Mouse (Mus musculus): ENCODE measurements around the gene Hesx1. TPM values are rescaled to one million over a fixed set of nuclear protein-coding genes. Genes with fewer than 3 reads are reported as not detected.

Gene Hesx1
- polyA plus RNA-seq, 1 experiment from 2014 or later: 1.9 TPM

GRCm38 (mm10) chr14:26981021-26981420 lies 13.2 kb upstream of the Hesx1 start:
- no peak for DNase-seq (ENCODE audit: low spot score)
- H3K36me3 ChIP-seq (ENCODE audit: insufficient read depth, low read length): no peaks in the 10 kb centered on the region
- no peak overlapping the region for H3K4me2 ChIP-seq (ENCODE audit: low read length)
- H3K9ac ChIP-seq (ENCODE audit: low read depth, low read length): no peak overlapping the region
- no peak for TF ChIP-seq CTCF (IDR thresholded peaks at IDR 0.05; ENCODE audit: low read depth)
- H3K4me1 ChIP-seq (replicated peaks; ENCODE audit: insufficient read depth, low read length): no peaks in the 10 kb centered on the region
- no peak for ATAC-seq (replicated peaks; ENCODE audit: low FRiP score, low read depth)
- no peak overlapping the region for H3K27ac ChIP-seq
- no peak overlapping the region for H3K4me3 ChIP-seq (replicated peaks; ENCODE audit: low read depth, low read length)
- no peaks in the 10 kb centered on the region for H3K27me3 ChIP-seq (ENCODE audit: insufficient read depth, low read length)
- WGBS: 94% methylated on average over 8 of the region's 8 CpGs
- H3K9me3 ChIP-seq (replicated peaks; ENCODE audit: low read length): no peaks in the 10 kb centered on the region

- no peak for DNase-seq (ENCODE audit: low spot score)
Observed at GRCm38 (mm10) chr14:26981494-26982149, 12.6 kb upstream of the Hesx1 start.

GRCm38 (mm10) chr14:26982150-26982530 lies 12.1 kb upstream of the Hesx1 start:
- Histone ChIP-seq H3K27ac (no peak overlapping the region), H3K9ac (ENCODE audit: low read depth, low read length) (no peak overlapping the region), H3K4me1 (replicated peaks; ENCODE audit: insufficient read depth, low read length) (no peaks in the 10 kb centered on the region), H3K36me3 (ENCODE audit: insufficient read depth, low read length) (no peaks in the 10 kb centered on the region), H3K4me2 (ENCODE audit: low read length) (no peak overlapping the region), H3K4me3 (replicated peaks; ENCODE audit: low read depth, low read length) (no peak overlapping the region), H3K27me3 (ENCODE audit: insufficient read depth, low read length) (no peaks in the 10 kb centered on the region), H3K9me3 (replicated peaks; ENCODE audit: low read length) (no peaks in the 10 kb centered on the region)
- DNase-seq (ENCODE audit: low spot score): no peak
- no peak for ATAC-seq (replicated peaks; ENCODE audit: low FRiP score, low read depth)
- no peak for TF ChIP-seq CTCF (IDR thresholded peaks at IDR 0.05; ENCODE audit: low read depth)
- 80% methylated on average over 5 of the region's 5 CpGs for WGBS

More at GRCm38 (mm10) chr14:26981494-26982149, 12.6 kb upstream of the Hesx1 start:
- Histone ChIP-seq H3K9me3 (replicated peaks; ENCODE audit: low read length) (no peaks in the 10 kb centered on the region), H3K4me1 (replicated peaks; ENCODE audit: insufficient read depth, low read length) (no peaks in the 10 kb centered on the region), H3K9ac (ENCODE audit: low read depth, low read length) (no peak overlapping the region), H3K4me3 (replicated peaks; ENCODE audit: low read depth, low read length) (no peak overlapping the region), H3K4me2 (ENCODE audit: low read length) (no peak overlapping the region), H3K27ac (no peak overlapping the region), H3K36me3 (ENCODE audit: insufficient read depth, low read length) (no peaks in the 10 kb centered on the region), H3K27me3 (ENCODE audit: insufficient read depth, low read length) (no peaks in the 10 kb centered on the region)
- TF ChIP-seq CTCF (IDR thresholded peaks at IDR 0.05; ENCODE audit: low read depth): peak; percentile 63
- no peak for ATAC-seq (replicated peaks; ENCODE audit: low FRiP score, low read depth)
- WGBS: 75% methylated on average over 5 of the region's 5 CpGs

- H3K4me1 ChIP-seq (replicated peaks; ENCODE audit: insufficient read depth, low read length): peaks cover 3% of the 10 kb centered on the region; the same call in 1 of the 2 replicates
- peak; percentile 65 for TF ChIP-seq CTCF (IDR thresholded peaks at IDR 0.05; ENCODE audit: low read depth)
- 77% methylated on average over 2 of the region's 2 CpGs for WGBS
- H3K9ac ChIP-seq (ENCODE audit: low read depth, low read length): no peak overlapping the region
- no peak overlapping the region for H3K4me2 ChIP-seq (ENCODE audit: low read length)
- H3K36me3 ChIP-seq (ENCODE audit: insufficient read depth, low read length): no peaks in the 10 kb centered on the region
- H3K27me3 ChIP-seq (ENCODE audit: insufficient read depth, low read length): no peaks in the 10 kb centered on the region
- H3K9me3 ChIP-seq (replicated peaks; ENCODE audit: low read length): no peaks in the 10 kb centered on the region
- no peak for DNase-seq (ENCODE audit: low spot score)
- H3K4me3 ChIP-seq (replicated peaks; ENCODE audit: low read depth, low read length): no peak overlapping the region
- no peak for ATAC-seq (replicated peaks; ENCODE audit: low FRiP score, low read depth)
- no peak overlapping the region for H3K27ac ChIP-seq
Observed at GRCm38 (mm10) chr14:26988694-26989093, 5.5 kb upstream of the Hesx1 start.

GRCm38 (mm10) chr14:26991622-26992021 lies 2.6 kb upstream of the Hesx1 start:
- peak; percentile 80 for DNase-seq (ENCODE audit: low spot score)
- Histone ChIP-seq H3K4me1 (replicated peaks; ENCODE audit: insufficient read depth, low read length) (peaks cover 8% of the 10 kb centered on the region), H3K4me2 (ENCODE audit: low read length) (no peak overlapping the region), H3K27me3 (ENCODE audit: insufficient read depth, low read length) (no peaks in the 10 kb centered on the region), H3K9ac (ENCODE audit: low read depth, low read length) (no peak overlapping the region), H3K36me3 (ENCODE audit: insufficient read depth, low read length) (no peaks in the 10 kb centered on the region), H3K4me3 (replicated peaks; ENCODE audit: low read depth, low read length) (no peak overlapping the region), H3K27ac (peak overlapping the region; percentile 47; the same call in 1 of the 2 replicates), H3K9me3 (replicated peaks; ENCODE audit: low read length) (no peaks in the 10 kb centered on the region)
- no peak for TF ChIP-seq CTCF (IDR thresholded peaks at IDR 0.05; ENCODE audit: low read depth)
- ATAC-seq (replicated peaks; ENCODE audit: low FRiP score, low read depth): peak; percentile 76
- 31% methylated on average over 18 of the region's 18 CpGs for WGBS

GRCm38 (mm10) chr14:26993427-26993826 lies 789 bp upstream of the Hesx1 start:
- no peak for ATAC-seq (replicated peaks; ENCODE audit: low FRiP score, low read depth)
- TF ChIP-seq CTCF (IDR thresholded peaks at IDR 0.05; ENCODE audit: low read depth): no peak
- Histone ChIP-seq H3K9me3 (replicated peaks; ENCODE audit: low read length) (no peaks in the 10 kb centered on the region), H3K36me3 (ENCODE audit: insufficient read depth, low read length) (no peaks in the 10 kb centered on the region), H3K27me3 (ENCODE audit: insufficient read depth, low read length) (no peaks in the 10 kb centered on the region), H3K4me3 (replicated peaks; ENCODE audit: low read depth, low read length) (no peak overlapping the region), H3K4me1 (replicated peaks; ENCODE audit: insufficient read depth, low read length) (peaks cover 8% of the 10 kb centered on the region), H3K27ac (peak overlapping the region; percentile 68; the same call in 1 of the 2 replicates), H3K4me2 (ENCODE audit: low read length) (no peak overlapping the region), H3K9ac (ENCODE audit: low read depth, low read length) (no peak overlapping the region)
- peak; percentile 55 for DNase-seq (ENCODE audit: low spot score)
- WGBS: 26% methylated on average over 3 of the region's 3 CpGs

GRCm38 (mm10) chr14:26996257-26996656 lies 2.0 kb downstream of the Hesx1 start:
- TF ChIP-seq CTCF (IDR thresholded peaks at IDR 0.05; ENCODE audit: low read depth): no peak
- H3K36me3 ChIP-seq (ENCODE audit: insufficient read depth, low read length): no peaks in the 10 kb centered on the region

More at GRCm38 (mm10) chr14:26996257-26996656, 2.0 kb downstream of the Hesx1 start:
- Histone ChIP-seq H3K9ac (ENCODE audit: low read depth, low read length) (no peak overlapping the region), H3K4me1 (replicated peaks; ENCODE audit: insufficient read depth, low read length) (peaks cover 8% of the 10 kb centered on the region), H3K4me3 (replicated peaks; ENCODE audit: low read depth, low read length) (no peak overlapping the region), H3K27me3 (ENCODE audit: insufficient read depth, low read length) (no peaks in the 10 kb centered on the region), H3K27ac (no peak overlapping the region), H3K4me2 (ENCODE audit: low read length) (no peak overlapping the region), H3K9me3 (replicated peaks; ENCODE audit: low read length) (no peaks in the 10 kb centered on the region)
- DNase-seq (ENCODE audit: low spot score): no peak
- ATAC-seq (replicated peaks; ENCODE audit: low FRiP score, low read depth): no peak
